Mouse (Mus musculus) liver, embryonic 16.5 days (tissue): ENCODE results near the gene Casq2. TPM values are rescaled to one million over a fixed set of nuclear protein-coding genes. Genes with fewer than 3 reads are reported as not detected.

ENCODE experiments used
- ATAC-seq: fragments of 200-750 bp; cut with Nextera tagmentation; 2 replicates; pipeline ENCODE4 v1.8.0; 2017; ENCODE audit warnings: low read depth, mild to moderate bottlenecking, moderate number of reproducible peaks, moderate library complexity
- H3K27ac ChIP-seq: fragments of 300-500 bp; sonication (generic); 2 replicates; pipeline ENCODE4 v1.5.1; 2014; ENCODE audit warnings: mild to moderate bottlenecking, low read length
- H3K27me3 ChIP-seq: fragments of 300-500 bp; sonication (generic); 2 replicates; pipeline ENCODE4 v1.6.1; 2014; ENCODE audit warnings: low read depth, low read length, mixed read lengths; ENCODE audit not compliant: control insufficient read depth, insufficient read depth
- H3K36me3 ChIP-seq: fragments of 300-500 bp; sonication (generic); 2 replicates; pipeline ENCODE4 v1.6.1; 2014; ENCODE audit warnings: mild to moderate bottlenecking; ENCODE audit not compliant: control insufficient read depth, insufficient read depth
- H3K4me1 ChIP-seq: fragments of 300-500 bp; sonication (generic); 2 replicates; pipeline ENCODE4 v1.6.1; 2014; ENCODE audit warnings: low read depth, low read length, mixed read lengths; ENCODE audit not compliant: control insufficient read depth
- H3K4me2 ChIP-seq: fragments of 300-500 bp; sonication (generic); 2 replicates; pipeline ENCODE4 v1.6.1; 2014; ENCODE audit warnings: low read depth, low read length, mixed read lengths
- H3K4me3 ChIP-seq: fragments of 300-500 bp; sonication (generic); 2 replicates; pipeline ENCODE4 v1.5.1; 2014; ENCODE audit warnings: low read depth, mild to moderate bottlenecking, low read length
- H3K9ac ChIP-seq: fragments of 300-500 bp; sonication (generic); 2 replicates; pipeline ENCODE4 v1.6.1; 2014; ENCODE audit warnings: low read depth, low read length
- H3K9me3 ChIP-seq: fragments of 300-500 bp; sonication (generic); replicated peaks from 2 replicates; pipeline ENCODE4 v1.6.1; 2016; ENCODE audit warnings: low read length; ENCODE audit not compliant: control insufficient read depth
- WGBS: fragments of 180-500 bp; shearing (Covaris S2); extraction: QIAGEN DNeasy Blood & Tissue Kit; methylation state at CpG from one replicate; pipeline ENCODE4 v1.1.7; 2014; ENCODE audit not compliant: insufficient replicate concordance; 5-methylcytosine and 5-hydroxymethylcytosine counted together
- polyA plus RNA-seq: library from polyadenylated mRNA; unstranded; fragments of >200 nt; fragmentation: Nextera tagmentation; extraction: Ambion mirVana; gene quantifications from 2 replicates; pipeline ENCODE4 v1.2.1, GENCODE M21; 2015

The Casq2 gene
- polyA plus RNA-seq, 1 experiment from 2014 or later: 7.8 TPM

- H3K36me3 ChIP-seq: no peaks in the 10 kb centered on the region
- H3K9ac ChIP-seq: no peak overlapping the region
- H3K4me1 ChIP-seq: no peaks in the 10 kb centered on the region
- no peaks in the 10 kb centered on the region for H3K27me3 ChIP-seq
- no peak for ATAC-seq
- H3K4me3 ChIP-seq: no peak overlapping the region
- no peaks in the 10 kb centered on the region for H3K9me3 ChIP-seq
- H3K27ac ChIP-seq: no peak overlapping the region
- WGBS: 66% methylated on average over 5 of the region's 5 CpGs
- H3K4me2 ChIP-seq: no peak overlapping the region
Observed at GRCm38 (mm10) chr3:102184721-102185120, 98.5 kb downstream of the Casq2 start.

DNA sequence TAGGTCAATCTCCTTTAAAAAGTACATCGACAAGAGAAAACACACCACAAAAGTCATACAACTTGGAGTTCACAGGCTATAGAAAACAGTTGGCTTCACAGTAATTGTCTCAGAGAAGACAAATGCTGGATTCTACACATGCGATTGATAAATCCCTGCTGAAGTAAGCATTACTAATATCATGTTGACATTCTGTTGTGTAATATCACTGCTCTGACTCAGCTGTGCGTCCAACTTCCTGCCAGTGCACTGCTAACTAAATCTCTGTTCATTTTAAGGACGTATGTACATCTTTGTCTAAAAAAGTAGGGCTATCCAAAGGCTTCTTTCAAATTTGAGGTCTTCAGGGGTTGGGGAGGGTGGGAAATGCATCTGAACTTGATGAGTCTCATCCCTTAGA is 101.2 kb downstream of the Casq2 start:
- Histone ChIP-seq H3K27me3 (no peaks in the 10 kb centered on the region; the same call in 1 of the 2 replicates), H3K36me3 (no peaks in the 10 kb centered on the region), H3K9ac (no peak overlapping the region), H3K4me3 (no peak overlapping the region), H3K4me2 (no peak overlapping the region), H3K4me1 (no peaks in the 10 kb centered on the region), H3K27ac (no peak overlapping the region), H3K9me3 (no peaks in the 10 kb centered on the region)
- ATAC-seq: peak; percentile 52; the same call in 1 of the 2 replicates
- 63% methylated on average over 4 of the region's 4 CpGs for WGBS

- Histone ChIP-seq H3K27ac (no peak overlapping the region), H3K27me3 (peaks cover 16% of the 10 kb centered on the region), H3K4me1 (peaks cover 3% of the 10 kb centered on the region), H3K9ac (no peak overlapping the region), H3K36me3 (no peaks in the 10 kb centered on the region), H3K9me3 (no peaks in the 10 kb centered on the region), H3K4me3 (no peak overlapping the region), H3K4me2 (no peak overlapping the region)
- no peak for ATAC-seq
- WGBS: 54% methylated on average over 6 of the region's 6 CpGs
Observed at GRCm38 (mm10) chr3:102188972-102189371, 102.8 kb downstream of the Casq2 start.

- H3K9me3 ChIP-seq: no peaks in the 10 kb centered on the region
- H3K4me2 ChIP-seq: no peak overlapping the region
- H3K27ac ChIP-seq: no peak overlapping the region
- WGBS: 40% methylated on average over 4 of the region's 4 CpGs
- ATAC-seq: no peak
- no peak overlapping the region for H3K9ac ChIP-seq
- peaks cover 26% of the 10 kb centered on the region for H3K27me3 ChIP-seq
- H3K4me1 ChIP-seq: peaks cover 3% of the 10 kb centered on the region
- H3K36me3 ChIP-seq: no peaks in the 10 kb centered on the region
- no peak overlapping the region for H3K4me3 ChIP-seq
Observed at GRCm38 (mm10) chr3:102190015-102190414, 103.8 kb downstream of the Casq2 start.

GRCm38 (mm10) chr3:102190642-102191041 is 104.4 kb downstream of the Casq2 start:
- Histone ChIP-seq H3K9me3 (no peaks in the 10 kb centered on the region), H3K4me2 (no peak overlapping the region), H3K9ac (no peak overlapping the region), H3K4me1 (peaks cover 3% of the 10 kb centered on the region), H3K36me3 (no peaks in the 10 kb centered on the region), H3K4me3 (no peak overlapping the region), H3K27ac (no peak overlapping the region), H3K27me3 (peaks cover 27% of the 10 kb centered on the region)
- ATAC-seq: no peak

DNA sequence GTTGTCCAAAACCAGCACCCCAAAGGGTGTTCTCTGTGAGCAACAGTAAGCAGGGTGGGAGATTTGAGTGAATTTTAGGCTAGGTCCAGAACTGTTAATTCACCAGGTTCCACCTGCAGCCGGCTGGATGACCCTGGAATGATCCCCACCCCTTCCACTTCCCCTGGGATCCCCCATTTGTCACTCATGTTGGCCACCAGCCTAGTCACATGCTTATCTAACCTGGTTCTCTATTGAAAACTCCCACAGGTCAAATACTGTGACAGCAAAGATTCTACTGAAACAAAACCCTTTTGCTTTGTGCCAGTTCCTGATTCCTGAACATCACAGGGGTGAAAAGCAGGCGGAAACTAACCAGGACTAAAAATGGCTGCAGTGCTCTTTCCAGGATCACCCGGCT is 105.4 kb downstream of the Casq2 start:
- Histone ChIP-seq H3K27me3 (peaks cover 27% of the 10 kb centered on the region), H3K9ac (no peak overlapping the region), H3K4me2 (no peak overlapping the region), H3K27ac (no peak overlapping the region), H3K9me3 (no peaks in the 10 kb centered on the region), H3K4me1 (peaks cover 3% of the 10 kb centered on the region), H3K36me3 (no peaks in the 10 kb centered on the region), H3K4me3 (no peak overlapping the region)
- WGBS: 61% methylated on average over 3 of the region's 3 CpGs
- ATAC-seq: no peak

GRCm38 (mm10) chr3:102192621-102193020 is 106.4 kb downstream of the Casq2 start:
- no peak overlapping the region for H3K9ac ChIP-seq
- H3K9me3 ChIP-seq: no peaks in the 10 kb centered on the region
- H3K27ac ChIP-seq: no peak overlapping the region
- 74% methylated on average over 2 of the region's 2 CpGs for WGBS
- no peak overlapping the region for H3K4me3 ChIP-seq
- no peak for ATAC-seq
- H3K27me3 ChIP-seq: peaks cover 27% of the 10 kb centered on the region
- H3K36me3 ChIP-seq: no peaks in the 10 kb centered on the region
- no peak overlapping the region for H3K4me2 ChIP-seq
- H3K4me1 ChIP-seq: peaks cover 3% of the 10 kb centered on the region

DNA sequence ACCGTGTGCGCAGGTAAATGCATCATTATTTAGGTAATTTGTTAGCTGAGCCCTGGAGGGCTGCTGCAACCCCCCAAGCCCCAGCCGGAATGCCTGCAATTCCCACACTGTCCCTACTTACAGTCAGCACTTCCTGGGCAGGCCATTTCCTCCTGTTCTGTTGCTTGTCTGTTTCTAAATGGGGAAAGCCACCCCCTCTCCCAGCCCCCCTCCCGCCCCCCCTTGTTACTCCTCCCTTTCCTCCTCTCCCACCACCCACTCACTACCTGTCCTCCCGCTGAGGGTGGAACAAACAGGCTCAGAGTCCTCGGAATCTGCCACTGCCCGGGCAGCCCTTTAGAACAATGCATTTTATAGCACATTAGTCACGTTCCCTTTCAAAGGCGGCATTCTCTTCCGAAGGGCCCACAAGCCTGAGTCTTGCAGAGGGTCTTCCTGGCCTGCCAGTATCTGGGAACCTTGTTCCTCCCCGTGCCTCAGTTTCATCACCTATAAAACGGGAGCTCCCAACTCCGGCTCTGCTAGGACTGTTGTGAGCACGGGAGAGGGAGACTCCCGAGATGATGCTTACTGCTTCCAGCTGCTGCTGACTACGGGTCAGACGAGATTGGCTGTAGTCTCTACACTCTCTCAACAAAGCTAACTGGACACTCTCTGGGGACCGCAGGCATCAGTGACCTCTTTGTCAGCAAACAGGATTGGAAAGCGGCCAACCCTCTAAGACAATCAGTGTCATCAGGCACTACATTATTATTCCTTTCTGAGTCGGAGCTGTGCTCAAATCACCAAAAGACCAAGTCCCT is 107.5 kb downstream of the Casq2 start:
- Histone ChIP-seq H3K4me2 (no peak overlapping the region), H3K9me3 (no peaks in the 10 kb centered on the region), H3K4me3 (no peak overlapping the region), H3K27ac (no peak overlapping the region), H3K4me1 (peaks cover 3% of the 10 kb centered on the region), H3K27me3 (peaks cover 27% of the 10 kb centered on the region), H3K36me3 (no peaks in the 10 kb centered on the region), H3K9ac (no peak overlapping the region)
- peak; percentile 25 for ATAC-seq
- 21% methylated on average over 19 of the region's 20 CpGs for WGBS

- H3K36me3 ChIP-seq: no peaks in the 10 kb centered on the region
- 16% methylated on average over 11 of the region's 11 CpGs for WGBS
- no peak overlapping the region for H3K9ac ChIP-seq
- peaks cover 27% of the 10 kb centered on the region for H3K27me3 ChIP-seq
- no peak for ATAC-seq
- H3K4me3 ChIP-seq: no peak overlapping the region
- no peak overlapping the region for H3K27ac ChIP-seq
- no peaks in the 10 kb centered on the region for H3K9me3 ChIP-seq
- peaks cover 3% of the 10 kb centered on the region for H3K4me1 ChIP-seq
- no peak overlapping the region for H3K4me2 ChIP-seq
Observed at GRCm38 (mm10) chr3:102194291-102195051, 108.3 kb downstream of the Casq2 start.
